Mouse (Mus musculus) embryo, embryonic 11.5 days (tissue): Measurements from ENCODE around the gene Wdr20.

Experiments
- DNase-seq: peaks from one replicate; pipeline ENCODE4 v3.0.0-alpha.2; 2012; ENCODE audit warnings: low read depth, low spot score

Wdr20 gene

GRCm38 (mm10) chr12:110779296-110779695, 41.6 kb downstream of the Wdr20 start:
- DNase-seq, result no peak

GRCm38 (mm10) chr12:110781181-110781580, 43.4 kb downstream of the Wdr20 start:
- DNase-seq, result no peak

DNA sequence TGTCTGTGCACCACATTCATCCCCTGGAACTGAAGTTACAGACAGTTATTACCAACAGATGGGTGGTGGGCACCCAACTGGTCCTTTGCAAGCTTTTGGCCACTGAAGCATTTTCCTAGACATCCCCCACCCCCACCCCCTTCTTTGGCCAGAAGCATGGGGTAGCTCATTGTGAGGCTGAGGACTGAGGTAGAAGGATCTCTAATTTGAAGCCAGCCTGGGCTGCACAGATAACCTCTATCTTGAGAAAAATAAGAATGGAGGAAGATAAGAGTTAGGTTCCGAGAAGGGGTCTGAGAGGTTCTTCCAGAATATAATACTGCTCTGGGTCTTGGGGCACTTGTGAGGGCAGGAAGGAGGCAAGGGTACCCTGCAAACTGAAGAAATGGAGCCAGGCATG, 44.5 kb downstream of the Wdr20 start:
- no peak for DNase-seq

- no peak for DNase-seq
These were observed 46.5 kb downstream of the Wdr20 start for GRCm38 (mm10) chr12:110784211-110784610.

DNA sequence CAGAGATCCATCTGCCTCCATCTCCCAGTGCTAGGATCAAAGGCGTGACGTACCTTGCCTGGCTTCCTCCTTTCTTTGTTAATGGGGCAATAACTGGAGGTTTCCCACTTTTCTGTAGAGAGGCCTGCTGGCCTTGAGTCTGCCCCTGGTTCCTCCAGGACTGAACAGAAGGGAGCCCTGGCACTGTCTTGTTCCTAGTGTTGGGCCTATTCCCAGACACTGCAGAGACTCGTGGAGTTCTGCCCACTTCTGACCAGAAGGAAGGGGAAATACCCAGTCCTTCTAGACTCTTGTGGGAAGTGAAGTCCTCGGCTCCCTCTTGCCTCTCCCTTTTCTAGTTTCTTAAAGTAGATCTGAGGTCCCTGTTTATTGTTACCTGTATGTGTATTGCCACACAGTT, 48.5 kb downstream of the Wdr20 start:
- DNase-seq, result no peak

- DNase-seq, result no peak
These were observed 52.8 kb downstream of the Wdr20 start for GRCm38 (mm10) chr12:110790580-110790979.

- no peak for DNase-seq
These were observed 53.3 kb downstream of the Wdr20 start for GRCm38 (mm10) chr12:110791026-110791425.

- no peak for DNase-seq
These were observed 57.3 kb downstream of the Wdr20 start for GRCm38 (mm10) chr12:110795035-110795434.

GRCm38 (mm10) chr12:110796748-110797147, 59.0 kb downstream of the Wdr20 start:
- DNase-seq, result no peak

- DNase-seq, result no peak
These were observed 59.5 kb downstream of the Wdr20 start for GRCm38 (mm10) chr12:110797202-110797601.

- no peak for DNase-seq
These were observed 60.2 kb downstream of the Wdr20 start for GRCm38 (mm10) chr12:110797842-110798431.

- DNase-seq, result no peak
These were observed 61.5 kb downstream of the Wdr20 start for GRCm38 (mm10) chr12:110799226-110799625.

DNA sequence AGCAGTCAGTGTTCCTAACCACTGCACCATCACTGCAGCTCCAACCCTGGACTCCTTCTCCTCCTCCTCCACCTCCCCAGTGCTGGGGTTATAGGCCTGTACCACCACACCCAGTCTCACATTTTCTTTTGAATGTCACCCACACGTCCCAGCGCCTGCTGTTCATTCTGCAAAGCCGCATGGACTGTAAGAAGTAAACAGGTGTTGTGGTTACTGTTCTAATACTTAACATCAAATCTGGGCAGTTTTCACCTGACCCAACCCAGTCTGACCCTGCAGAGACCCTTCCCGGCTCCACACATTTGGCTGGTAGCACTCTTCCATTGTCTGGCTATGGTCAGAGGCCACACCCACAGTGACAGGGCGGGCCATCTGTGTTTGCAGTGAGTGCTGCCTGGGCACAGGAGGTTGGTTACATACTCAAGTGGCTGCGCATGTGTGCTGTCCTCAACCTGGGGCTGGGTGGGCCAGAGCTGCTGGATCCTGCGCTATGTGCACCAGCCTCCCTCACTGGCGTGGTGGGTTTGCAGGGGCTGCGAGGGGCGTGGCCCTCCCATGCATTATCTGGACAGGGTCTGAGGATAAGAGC, 64.2 kb downstream of the Wdr20 start:
- DNase-seq, result no peak

GRCm38 (mm10) chr12:110802674-110803297, 65.0 kb downstream of the Wdr20 start:
- DNase-seq, result no peak

GRCm38 (mm10) chr12:110804261-110804660, 66.5 kb downstream of the Wdr20 start:
- DNase-seq, result peak; percentile 7

- DNase-seq, result no peak
These were observed 68.7 kb downstream of the Wdr20 start for GRCm38 (mm10) chr12:110806301-110806970.

DNA sequence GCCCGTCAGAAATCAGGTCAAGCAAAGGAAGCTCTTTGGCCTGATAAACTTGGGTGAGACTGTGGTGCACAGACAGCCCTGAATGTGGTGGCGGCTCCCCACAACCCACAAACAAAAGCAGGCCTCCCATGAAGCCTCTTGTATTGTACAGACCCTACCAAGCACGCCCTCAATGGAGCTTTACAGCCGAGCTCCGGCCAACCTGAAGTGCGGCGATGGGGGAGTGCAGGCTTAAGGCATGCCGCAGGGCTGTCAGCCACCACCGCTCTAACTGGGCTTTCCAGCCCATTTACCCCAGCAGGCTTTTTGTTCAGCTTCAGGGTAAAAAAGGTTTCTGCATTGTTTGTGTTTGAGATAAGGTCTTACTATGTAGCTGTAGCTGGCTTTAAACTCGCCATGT, 70.7 kb downstream of the Wdr20 start:
- DNase-seq, result no peak

DNA sequence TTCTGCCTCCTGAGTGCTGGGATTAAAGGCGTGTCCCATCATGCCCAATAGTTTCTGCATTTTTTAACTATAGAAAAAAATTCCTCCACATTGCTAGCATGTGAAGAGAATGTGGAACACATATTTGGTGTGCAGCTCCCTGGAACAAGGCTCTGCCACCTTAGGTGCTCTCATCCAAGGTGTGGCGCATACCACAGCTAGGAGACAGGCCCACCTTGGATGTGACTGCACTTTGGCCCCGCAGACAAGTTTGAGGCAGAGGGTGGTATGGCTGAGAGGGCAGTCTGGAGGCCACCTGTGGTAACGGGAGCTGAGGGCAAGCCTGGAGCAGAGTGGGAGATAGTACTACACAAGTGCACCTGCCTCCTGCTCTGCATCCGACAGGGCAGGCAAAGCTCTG, 71.1 kb downstream of the Wdr20 start:
- no peak for DNase-seq

DNA sequence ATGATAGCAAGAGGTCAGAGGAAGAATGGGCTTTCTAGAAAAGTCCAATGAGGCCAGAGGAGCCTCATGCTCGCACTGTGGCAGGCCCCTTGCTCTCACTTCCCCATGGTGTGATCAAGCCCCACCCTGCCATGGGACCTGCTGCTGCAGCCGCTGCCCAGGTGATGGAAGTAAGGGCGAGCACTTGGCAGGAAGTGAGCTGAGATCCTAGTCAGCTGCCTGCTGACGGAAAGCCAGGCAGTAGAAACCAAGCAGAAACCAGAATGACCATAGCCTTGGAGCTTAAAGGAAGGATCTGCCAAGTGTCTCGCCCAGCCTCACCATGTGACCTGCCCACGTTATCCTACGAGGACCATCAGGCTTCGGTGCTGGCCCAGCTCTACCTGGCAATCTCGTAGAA, 75.4 kb downstream of the Wdr20 start:
- no peak for DNase-seq

DNA sequence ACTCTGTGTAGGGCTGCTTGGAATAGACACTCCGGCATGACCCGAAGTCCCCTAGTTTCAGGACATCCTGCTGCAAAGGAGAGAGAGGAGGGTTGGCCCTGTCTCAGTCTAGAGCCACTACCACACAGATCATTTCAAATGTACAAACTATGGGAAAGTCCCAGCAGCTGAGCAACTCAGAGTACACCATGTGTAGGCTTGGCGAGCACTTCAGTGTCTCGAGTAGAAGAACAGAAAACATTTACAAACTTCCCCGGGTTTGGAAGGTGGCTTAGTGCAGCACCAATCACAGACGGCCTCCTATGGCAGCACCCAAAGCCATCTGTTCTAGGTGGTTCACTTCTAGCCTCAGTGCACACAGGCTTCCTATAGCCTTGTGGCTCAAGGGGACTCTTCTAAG, 75.9 kb downstream of the Wdr20 start:
- DNase-seq, result no peak

DNA sequence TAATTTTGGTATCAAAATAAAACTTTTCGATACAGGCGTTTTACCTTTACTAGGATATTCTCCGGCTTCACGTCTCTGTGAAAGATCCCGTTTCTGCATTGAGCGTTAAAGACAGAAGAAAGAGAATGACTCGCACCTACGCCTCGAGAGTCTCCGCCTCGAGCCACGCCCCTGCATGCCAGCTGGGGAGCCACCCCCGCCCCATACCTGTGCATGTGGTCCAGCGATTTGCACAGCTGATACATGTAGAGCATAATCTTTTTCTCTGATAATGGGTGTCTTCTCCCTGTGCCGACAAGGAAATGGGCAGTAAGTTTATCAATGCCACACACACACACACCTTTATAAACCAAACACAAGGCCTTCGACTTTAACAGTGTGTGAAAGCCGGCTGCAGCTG, 77.2 kb downstream of the Wdr20 start:
- no peak for DNase-seq

GRCm38 (mm10) chr12:110816833-110817232, 79.1 kb downstream of the Wdr20 start:
- no peak for DNase-seq

DNA sequence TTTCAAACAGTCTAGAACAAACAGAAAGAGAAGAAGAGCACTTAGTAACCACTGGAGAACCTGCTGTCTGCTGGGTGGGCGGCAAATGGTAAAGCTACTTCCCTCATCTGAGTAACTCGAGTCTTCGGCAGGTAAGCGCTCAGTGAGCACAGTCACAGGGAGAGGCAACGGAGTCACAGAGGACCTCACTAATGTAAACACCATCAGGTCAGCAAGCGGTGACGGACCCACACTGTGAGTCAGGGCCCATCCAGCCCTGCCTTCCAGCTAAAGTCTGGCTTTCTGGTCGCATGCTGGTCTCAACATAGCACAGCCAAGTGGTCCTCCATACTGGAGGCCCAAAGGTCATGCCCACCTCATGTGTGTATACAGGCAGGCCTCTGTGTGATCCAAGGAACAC, 81.6 kb downstream of the Wdr20 start:
- no peak for DNase-seq
